Mouse (Mus musculus): ENCODE results near the gene Ugt1a6b.

GRCm38 (mm10) chr1:88256886-88257663, 154.0 kb downstream of the Ugt1a6b start:
- TF ChIP-seq MAFK (IDR thresholded peaks at IDR 0.05; ENCODE audit: insufficient read depth, low read depth, low read length) (no peak), CHD2 (IDR thresholded peaks at IDR 0.05; ENCODE audit: low read depth, low read length) (no peak)
